Mouse (Mus musculus) embryonic facial prominence, embryonic 11.5 days (tissue): Measurements from ENCODE around the gene Mars. TPM values are rescaled to one million over a fixed set of nuclear protein-coding genes. Genes with fewer than 3 reads are reported as not detected.
A peak's percentile ranks its signal among the peaks of the same experiment; 100 is the strongest.

Experiments used
- ATAC-seq: fragments of 200-750 bp; cut with Nextera tagmentation; replicated peaks from 2 replicates; pipeline ENCODE4 v1.8.0; 2017; ENCODE audit warnings: low read depth; ENCODE audit not compliant: insufficient number of reproducible peaks, low FRiP score, low TSS enrichment
- DNase-seq: peaks from one replicate; pipeline ENCODE4 v3.0.0-alpha.2; 2015; ENCODE audit warnings: low spot score
- H3K27ac ChIP-seq: fragments of 300-500 bp; sonication (generic); replicated peaks from 2 replicates; pipeline ENCODE4 v1.5.1; 2014; ENCODE audit warnings: mild to moderate bottlenecking, low read depth, low read length, control low read depth
- H3K27me3 ChIP-seq: fragments of 300-500 bp; sonication (generic); 2 replicates; pipeline ENCODE4 v1.6.1; 2014; ENCODE audit warnings: mild to moderate bottlenecking, low read length, moderate library complexity, mixed read lengths; ENCODE audit not compliant: control insufficient read depth, insufficient read depth
- H3K36me3 ChIP-seq: fragments of 300-500 bp; sonication (generic); replicated peaks from 2 replicates; pipeline ENCODE4 v1.6.1; 2014; ENCODE audit warnings: low read depth, mild to moderate bottlenecking, low read length, moderate library complexity, mixed read lengths; ENCODE audit not compliant: control insufficient read depth, insufficient read depth
- H3K4me1 ChIP-seq: fragments of 300-500 bp; sonication (generic); 2 replicates; pipeline ENCODE4 v1.6.1; 2014; ENCODE audit warnings: low read length, mixed read lengths; ENCODE audit not compliant: control insufficient read depth, insufficient read depth
- H3K4me2 ChIP-seq: fragments of 300-500 bp; sonication (generic); 2 replicates; pipeline ENCODE4 v1.6.1; 2014; ENCODE audit warnings: low read depth, mild to moderate bottlenecking, control low read depth, low read length, moderate library complexity
- H3K4me3 ChIP-seq: fragments of 300-500 bp; sonication (generic); 2 replicates; pipeline ENCODE4 v1.5.1; 2014; ENCODE audit warnings: low read depth, low read length, control low read depth
- H3K9ac ChIP-seq: fragments of 300-500 bp; sonication (generic); replicated peaks from 2 replicates; pipeline ENCODE4 v1.6.1; 2014; ENCODE audit warnings: mild to moderate bottlenecking, control low read depth, low read length
- H3K9me3 ChIP-seq: fragments of 300-500 bp; sonication (generic); replicated peaks from 2 replicates; pipeline ENCODE4 v1.6.1; 2016; ENCODE audit warnings: mild to moderate bottlenecking, low read length, inconsistent platforms, mixed read lengths; ENCODE audit not compliant: control insufficient read depth
- WGBS: fragments of 180-500 bp; shearing (Covaris S2); extraction: QIAGEN DNeasy Blood & Tissue Kit; methylation state at CpG from one replicate; pipeline ENCODE4 v1.1.7; 2014; 5-methylcytosine and 5-hydroxymethylcytosine counted together
- polyA plus RNA-seq: library from polyadenylated mRNA; unstranded; fragments of >200 nt; fragmentation: Nextera tagmentation; extraction: Ambion mirVana; gene quantifications from 2 replicates; pipeline ENCODE4 v1.2.1, GENCODE M21; 2014

Gene Mars
- polyA plus RNA-seq, 1 experiment from 2014 or later, result 179 TPM

DNA sequence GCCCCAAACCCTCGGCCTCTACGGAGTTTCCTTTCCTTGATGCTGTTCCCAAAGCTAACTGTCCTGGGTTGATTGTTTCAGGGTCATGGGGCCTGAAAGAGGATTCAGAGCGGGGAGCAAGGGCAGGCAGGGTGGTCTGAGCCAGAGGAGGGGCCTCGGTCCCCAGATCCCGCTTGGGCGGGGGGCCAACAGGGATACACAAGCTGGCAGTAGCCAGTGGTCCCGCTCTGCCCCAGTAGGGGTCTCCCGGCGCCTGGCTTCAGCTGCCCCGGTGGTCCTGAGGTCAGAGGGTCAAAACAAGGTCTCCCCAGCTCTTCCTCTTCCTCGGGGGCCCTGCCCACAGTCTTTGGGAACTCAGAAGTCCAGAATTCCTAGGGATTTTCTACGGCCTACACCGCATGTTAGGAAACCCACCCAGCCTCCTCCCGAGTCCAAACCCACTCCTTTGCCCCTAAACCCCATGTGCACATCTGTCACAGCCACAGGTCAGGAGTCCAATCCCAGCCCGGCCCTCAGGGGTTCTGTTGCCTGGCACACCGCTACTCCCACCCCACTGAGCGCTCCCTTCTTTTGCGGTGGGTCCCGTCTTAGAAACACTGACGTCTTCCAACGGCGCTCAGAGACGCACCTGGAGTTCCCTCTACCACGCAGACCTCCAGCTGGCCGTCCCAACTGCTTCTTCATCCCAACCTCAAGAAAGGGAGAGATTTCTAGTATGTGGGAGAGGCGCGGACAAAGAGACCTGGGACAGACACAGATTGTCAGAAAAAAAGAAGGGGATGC is 29.2 kb upstream of the Mars start:
- Histone ChIP-seq H3K9me3 (no peaks in the 10 kb centered on the region), H3K9ac (peak overlapping the region; percentile 72), H3K27me3 (no peaks in the 10 kb centered on the region), H3K27ac (peak overlapping the region; percentile 89), H3K4me3 (peak overlapping the region; percentile 57), H3K36me3 (no peaks in the 10 kb centered on the region; the same call in 1 of the 2 replicates), H3K4me1 (peaks cover 3% of the 10 kb centered on the region), H3K4me2 (peak overlapping the region; percentile 90)
- peak; percentile 75 for DNase-seq
- ATAC-seq, result no peak
- WGBS, result under 1% methylated on average over 27 of the region's 27 CpGs

DNA sequence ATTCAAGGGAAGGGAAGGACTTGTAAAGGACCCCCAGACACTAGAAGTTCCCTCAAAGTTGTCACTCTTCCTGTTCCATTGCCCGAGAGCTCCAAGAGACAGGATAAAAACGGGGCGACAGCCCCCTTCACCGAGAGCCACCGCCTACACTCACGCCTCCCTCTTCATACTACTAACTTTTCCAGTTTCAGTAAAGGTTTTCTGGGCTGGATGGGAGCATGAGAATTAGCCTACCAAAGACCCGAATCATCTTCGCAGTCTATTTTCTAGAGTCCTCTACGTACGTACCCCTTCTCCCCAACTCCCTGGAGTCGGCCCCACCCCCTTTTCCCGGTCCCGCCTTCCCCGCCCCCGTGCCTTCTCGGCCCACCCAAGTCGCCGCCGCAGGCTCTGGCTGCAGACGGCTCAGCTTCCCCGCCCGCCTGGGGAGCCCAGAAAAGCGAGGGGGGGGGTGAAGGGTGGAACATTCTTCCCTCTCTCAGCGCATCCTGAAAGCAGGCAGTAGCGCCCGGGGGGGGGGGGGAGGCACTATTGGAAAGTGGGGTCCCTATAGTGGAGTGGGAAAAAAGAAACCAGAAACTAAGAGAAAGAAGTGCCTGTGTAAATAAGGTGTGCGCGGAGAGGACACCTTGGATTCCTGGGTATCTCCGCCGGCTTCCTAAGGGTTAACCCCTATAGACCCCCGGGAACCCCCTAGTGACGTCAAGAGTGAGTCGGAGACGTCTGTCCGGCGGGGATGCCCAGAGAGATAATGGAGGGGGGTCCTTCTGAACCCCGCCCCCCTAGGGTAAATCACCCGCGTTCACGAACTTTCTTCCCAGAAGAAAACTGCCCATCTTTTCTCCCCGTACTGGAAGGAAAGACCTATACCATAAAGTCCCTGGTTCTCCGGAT is 28.3 kb upstream of the Mars start:
- H3K27me3 ChIP-seq, result no peaks in the 10 kb centered on the region
- ATAC-seq, result 0 out of 2 replicates have a peak, but pooled peaks have one; percentile 5
- H3K9me3 ChIP-seq, result no peaks in the 10 kb centered on the region
- peak overlapping the region; percentile 72 for H3K9ac ChIP-seq
- peak; percentile 89 for DNase-seq
- peak overlapping the region; percentile 89 for H3K27ac ChIP-seq
- H3K4me3 ChIP-seq, result peak overlapping the region; percentile 57
- H3K36me3 ChIP-seq, result no peaks in the 10 kb centered on the region; the same call in 1 of the 2 replicates
- WGBS, result under 1% methylated on average over 40 of the region's 42 CpGs
- H3K4me1 ChIP-seq, result peaks cover 3% of the 10 kb centered on the region
- peak overlapping the region; percentile 90 for H3K4me2 ChIP-seq

DNA sequence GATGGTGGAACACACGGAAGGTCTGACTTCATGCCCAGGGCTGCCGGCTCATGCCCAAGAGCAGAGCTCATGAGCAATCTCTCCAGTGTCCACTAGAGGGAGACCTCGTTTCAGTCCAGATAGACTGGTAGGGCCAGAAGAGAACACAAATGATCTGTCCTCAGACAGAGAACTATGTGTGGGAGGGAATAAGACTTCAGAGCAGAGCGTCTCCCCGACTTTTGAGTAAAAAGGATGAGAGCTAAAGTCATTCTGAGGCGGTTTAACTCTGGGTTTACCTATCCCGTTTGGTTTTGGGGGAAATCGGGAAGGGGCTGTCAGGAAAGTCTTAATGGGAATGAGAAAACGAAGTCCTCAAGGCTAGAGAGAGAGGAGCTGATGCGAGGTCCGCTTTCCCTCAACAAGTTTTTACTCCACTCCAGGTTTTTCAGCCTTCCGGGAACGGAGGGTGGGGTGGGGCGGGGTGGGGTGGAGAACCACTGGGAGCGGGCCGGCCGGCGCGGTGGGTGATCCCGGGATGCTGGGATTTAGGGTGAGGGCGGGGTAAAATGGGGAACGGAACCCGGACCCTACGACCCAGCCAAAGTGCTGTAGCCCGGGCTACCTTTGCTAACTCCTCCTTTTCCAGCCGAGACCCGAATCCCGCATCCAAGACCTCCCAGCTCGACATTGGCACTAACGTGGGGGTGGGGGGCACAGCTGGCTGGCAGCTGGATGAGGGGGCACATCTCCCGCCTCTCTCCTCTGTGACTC is 27.5 kb upstream of the Mars start:
- H3K9ac ChIP-seq, result peak overlapping the region; percentile 55
- H3K27ac ChIP-seq, result peak overlapping the region; percentile 72; the same call in 1 of the 2 replicates
- H3K4me1 ChIP-seq, result peaks cover 3% of the 10 kb centered on the region
- H3K9me3 ChIP-seq, result no peaks in the 10 kb centered on the region
- H3K36me3 ChIP-seq, result no peaks in the 10 kb centered on the region; the same call in 1 of the 2 replicates
- DNase-seq (peak; percentile 96), ATAC-seq (peak; percentile 54)
- peak overlapping the region; percentile 57 for H3K4me3 ChIP-seq
- no peaks in the 10 kb centered on the region for H3K27me3 ChIP-seq
- H3K4me2 ChIP-seq, result peak overlapping the region; percentile 90
- under 1% methylated on average over 31 of the region's 31 CpGs for WGBS

DNA sequence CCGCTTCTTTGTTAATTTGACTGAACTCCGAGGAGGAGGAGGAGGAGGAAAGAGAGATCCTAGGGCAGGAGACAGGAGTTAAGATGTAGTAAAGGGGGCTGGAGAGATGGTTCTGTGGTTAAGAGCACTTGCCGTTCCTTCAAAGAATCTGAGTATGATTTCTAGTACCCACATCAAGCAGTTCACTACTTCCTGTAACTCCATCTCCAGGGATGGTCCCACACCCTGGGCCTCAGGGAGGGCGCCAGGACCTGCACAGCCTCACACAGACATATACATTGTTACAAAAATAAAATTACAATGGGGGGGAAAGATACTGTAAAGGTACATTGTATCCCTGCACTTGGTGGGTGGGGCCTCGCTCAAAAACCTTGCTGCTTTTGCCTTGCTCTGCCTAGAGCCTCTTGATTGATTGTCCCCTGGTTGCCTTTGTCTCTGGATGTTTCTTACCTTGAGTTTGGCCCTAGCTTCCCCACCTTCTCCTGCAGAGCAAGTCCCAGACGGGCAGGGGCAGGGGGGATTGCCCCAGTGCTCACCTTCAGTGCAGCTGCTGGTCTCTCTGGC is 26.0 kb upstream of the Mars start:
- Histone ChIP-seq H3K4me1 (peaks cover 3% of the 10 kb centered on the region), H3K4me3 (no peak overlapping the region), H3K4me2 (no peak overlapping the region), H3K36me3 (no peaks in the 10 kb centered on the region; the same call in none of the 2 replicates), H3K27me3 (no peaks in the 10 kb centered on the region), H3K9ac (no peak overlapping the region), H3K9me3 (no peaks in the 10 kb centered on the region), H3K27ac (no peak overlapping the region)
- 84% methylated on average over 6 of the region's 6 CpGs for WGBS
- no peak for DNase-seq
- ATAC-seq, result no peak

DNA sequence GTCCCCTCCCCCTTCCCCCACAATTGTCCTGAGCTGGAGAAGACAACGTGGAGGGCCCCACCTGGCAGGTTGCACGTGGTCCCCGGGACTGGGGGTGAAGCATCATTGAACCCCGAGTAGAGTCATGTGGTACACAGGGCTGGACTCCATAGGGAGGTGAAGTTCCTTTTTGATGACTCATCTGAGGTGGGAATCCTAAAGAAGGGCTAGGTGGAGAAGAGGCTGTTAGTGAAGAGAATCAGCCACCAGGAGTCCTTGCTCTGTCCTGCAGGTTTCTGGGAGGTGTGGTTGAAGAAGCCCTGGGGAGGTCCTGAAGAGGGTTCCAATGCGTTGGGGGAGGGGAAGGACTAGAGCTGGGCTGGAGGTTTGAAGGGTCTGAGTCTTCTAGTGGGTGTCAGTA is 25.4 kb upstream of the Mars start:
- Histone ChIP-seq H3K27me3 (no peaks in the 10 kb centered on the region), H3K36me3 (no peaks in the 10 kb centered on the region; the same call in none of the 2 replicates)
- whole genome bisulfite sequencing, result 75% methylated on average over 5 of the region's 5 CpGs

DNA sequence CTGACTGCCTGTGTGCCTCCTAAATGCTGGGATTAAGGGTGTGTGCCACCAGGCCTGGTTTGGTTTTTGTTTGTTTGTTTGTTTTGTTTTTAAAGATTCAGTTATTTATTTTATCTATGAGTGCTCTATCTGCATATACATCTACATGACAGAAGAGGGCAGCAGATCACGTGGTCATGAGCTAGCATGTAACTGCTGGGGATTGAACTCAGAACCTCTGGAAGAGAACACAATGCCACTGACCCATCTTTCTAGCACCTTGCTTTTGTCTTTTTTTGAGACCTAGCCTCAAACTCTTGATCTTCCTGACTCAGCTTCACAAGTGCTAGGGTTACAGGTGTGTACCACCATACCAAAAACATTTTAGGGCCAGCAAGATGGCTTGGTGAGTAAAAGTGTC is 23.7 kb upstream of the Mars start:
- DNase-seq, result no peak
- Histone ChIP-seq H3K27me3 (no peaks in the 10 kb centered on the region), H3K9ac (no peak overlapping the region), H3K36me3 (no peaks in the 10 kb centered on the region; the same call in none of the 2 replicates), H3K9me3 (no peaks in the 10 kb centered on the region), H3K4me2 (no peak overlapping the region), H3K4me1 (no peaks in the 10 kb centered on the region), H3K27ac (no peak overlapping the region), H3K4me3 (no peak overlapping the region)
- no peak for ATAC-seq
- WGBS, result 71% methylated on average over 1 of the region's 1 CpGs

More for the DNA sequence above, 25.4 kb upstream of the Mars start:
- ATAC-seq, result no peak
- no peak overlapping the region for H3K27ac ChIP-seq
- no peak overlapping the region for H3K9ac ChIP-seq
- H3K4me3 ChIP-seq, result no peak overlapping the region
- no peaks in the 10 kb centered on the region for H3K9me3 ChIP-seq
- no peak overlapping the region for H3K4me2 ChIP-seq
- DNase-seq, result no peak
- peaks cover 3% of the 10 kb centered on the region for H3K4me1 ChIP-seq

DNA sequence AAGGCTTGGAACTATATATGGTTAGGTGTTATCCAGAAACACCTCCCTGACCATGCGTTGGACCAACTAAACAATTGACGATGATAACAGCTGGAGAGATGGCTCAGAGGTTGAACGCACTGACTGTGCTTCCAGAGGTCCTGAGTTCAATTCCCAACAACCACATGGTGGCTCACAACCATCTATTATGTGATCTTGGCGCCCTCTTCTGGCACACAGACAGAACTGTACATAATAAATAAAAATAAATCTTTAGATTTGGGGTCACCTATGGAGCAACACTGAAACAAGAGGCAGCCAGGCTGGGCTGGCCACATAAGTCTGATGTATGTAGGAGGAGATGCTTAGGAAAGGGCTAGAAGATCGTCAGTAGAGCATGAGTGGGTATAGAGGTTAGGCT is 21.6 kb upstream of the Mars start:
- no peaks in the 10 kb centered on the region for H3K4me1 ChIP-seq
- H3K4me3 ChIP-seq, result no peak overlapping the region
- H3K9ac ChIP-seq, result no peak overlapping the region
- H3K4me2 ChIP-seq, result no peak overlapping the region
- H3K36me3 ChIP-seq, result no peaks in the 10 kb centered on the region; the same call in none of the 2 replicates
- H3K9me3 ChIP-seq, result no peaks in the 10 kb centered on the region
- WGBS, result 61% methylated on average over 5 of the region's 5 CpGs
- ATAC-seq, result no peak
- H3K27me3 ChIP-seq, result peaks cover 2% of the 10 kb centered on the region
- DNase-seq, result no peak
- no peak overlapping the region for H3K27ac ChIP-seq
